Comparison of ENCODE assay signal across 8 mouse cellular contexts in the genomic region with DNA sequence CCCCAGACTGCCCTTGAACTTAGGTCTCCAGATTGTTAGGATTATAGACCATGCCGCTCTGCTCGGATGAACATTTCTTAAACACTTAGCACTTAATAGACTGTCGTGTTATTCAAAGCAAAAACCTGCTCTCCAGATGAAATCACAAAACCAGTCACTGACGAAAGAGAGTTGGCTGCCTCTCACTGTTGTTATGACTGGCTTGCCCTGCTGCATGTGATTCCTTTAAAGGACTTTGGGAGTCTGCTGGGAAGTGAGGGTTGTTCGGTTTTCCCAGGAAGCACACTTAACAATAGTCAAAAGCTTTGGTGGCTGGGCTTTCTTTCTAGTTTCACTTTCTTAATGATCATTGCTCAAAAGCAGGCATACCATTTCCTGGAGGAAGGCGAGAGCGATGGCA.
A peak's percentile ranks its signal among the peaks of the same experiment; 100 is the strongest.
DNase-seq lines count a peak whose midpoint lies in the region; ATAC-seq and TF ChIP-seq lines count a peak whose summit lies in the region.

No protein-coding gene starts in this region.

- no peak for TF ChIP-seq POLR2A in testis, adult 2 months (IDR thresholded peaks at IDR 0.05; ENCODE audit: control insufficient read depth, low read depth, low read length)
- no peak for TF ChIP-seq POLR2A in cortical plate, adult 2 months (IDR thresholded peaks at IDR 0.05; ENCODE audit: extremely low read depth, insufficient read depth, low read length)

- peak overlapping the region; percentile 76; the same call in 1 of the 2 replicates for H3K27ac ChIP-seq in testis, adult 2 months (ENCODE audit: control insufficient read depth, insufficient read depth, low read depth, low read length)
- peak overlapping the region; percentile 51 for H3K27ac ChIP-seq in cortical plate, adult 2 months (ENCODE audit: insufficient read depth, low read length)
- peak overlapping the region; percentile 89 for H3K27ac ChIP-seq in heart, postnatal 0 days (ENCODE audit: low read depth)
- H3K27ac ChIP-seq in liver, embryonic 12.5 days: no peak overlapping the region
- no peak overlapping the region for H3K27ac ChIP-seq in midbrain, embryonic 16.5 days (ENCODE audit: low read length)

- 14% methylated on average over 7 of the region's 7 CpGs for WGBS in heart, postnatal 0 days
- 51% methylated on average over 7 of the region's 7 CpGs for WGBS in liver, embryonic 12.5 days (ENCODE audit: insufficient replicate concordance)
- WGBS in midbrain, embryonic 16.5 days: 56% methylated on average over 7 of the region's 7 CpGs

- no peak for TF ChIP-seq CTCF in testis, adult 2 months (IDR thresholded peaks at IDR 0.05; ENCODE audit: control insufficient read depth, insufficient read depth, insufficient replicate concordance, low read depth, low read length)
- no peak for TF ChIP-seq CTCF in cortical plate, adult 2 months (IDR thresholded peaks at IDR 0.05; ENCODE audit: extremely low read depth, insufficient read depth, low read length)
- no peak for TF ChIP-seq CTCF in heart, postnatal 0 days (IDR thresholded peaks at IDR 0.05; ENCODE audit: low read depth)

- TF ChIP-seq EP300 in heart, postnatal 0 days (IDR thresholded peaks at IDR 0.05; ENCODE audit: low read depth): no peak

- no peaks in the 10 kb centered on the region for H3K36me3 ChIP-seq in testis, adult 2 months (ENCODE audit: control insufficient read depth, insufficient read depth, low read length)
- H3K36me3 ChIP-seq in heart, postnatal 0 days (replicated peaks; ENCODE audit: control insufficient read depth, insufficient read depth, low read length): no peaks in the 10 kb centered on the region
- H3K36me3 ChIP-seq in liver, embryonic 12.5 days: no peaks in the 10 kb centered on the region
- H3K36me3 ChIP-seq in midbrain, embryonic 16.5 days (ENCODE audit: control insufficient read depth, insufficient read depth, low read length): no peaks in the 10 kb centered on the region

- ATAC-seq in heart, postnatal 0 days (ENCODE audit: insufficient read depth, low read depth): peak; percentile 80
- ATAC-seq in liver, embryonic 12.5 days: no peak
- ATAC-seq in midbrain, embryonic 16.5 days: no peak

- H3K27me3 ChIP-seq in testis, adult 2 months (ENCODE audit: control insufficient read depth, insufficient read depth, low read length): no peaks in the 10 kb centered on the region
- H3K27me3 ChIP-seq in heart, postnatal 0 days (ENCODE audit: control insufficient read depth, insufficient read depth, low read length): no peaks in the 10 kb centered on the region
- no peaks in the 10 kb centered on the region for H3K27me3 ChIP-seq in liver, embryonic 12.5 days (replicated peaks)
- H3K27me3 ChIP-seq in midbrain, embryonic 16.5 days (ENCODE audit: control insufficient read depth, insufficient read depth, low read depth, low read length): no peaks in the 10 kb centered on the region

- 0 out of 2 replicates have a peak, but pooled peaks cover 3% of the 10 kb centered on the region for H3K4me1 ChIP-seq in testis, adult 2 months (ENCODE audit: control insufficient read depth, insufficient read depth, low read length)
- no peaks in the 10 kb centered on the region; the same call in 1 of the 2 replicates for H3K4me1 ChIP-seq in cortical plate, adult 2 months (ENCODE audit: control insufficient read depth, insufficient read depth, low read length)
- H3K4me1 ChIP-seq in heart, postnatal 0 days (ENCODE audit: control insufficient read depth, insufficient read depth): peaks cover 37% of the 10 kb centered on the region
- no peaks in the 10 kb centered on the region for H3K4me1 ChIP-seq in liver, embryonic 12.5 days
- peaks cover 6% of the 10 kb centered on the region for H3K4me1 ChIP-seq in midbrain, embryonic 16.5 days (ENCODE audit: control insufficient read depth, insufficient read depth, low read length)

- no peak for DNase-seq in testis, postnatal 14 days (ENCODE audit: low spot score)
- DNase-seq in heart, postnatal 0 days (ENCODE audit: low spot score): peak; percentile 90
- peak; percentile 16 for DNase-seq in ovary, postnatal 36 days (ENCODE audit: low spot score)
- DNase-seq in cerebellum, adult 9-11 months: no peak

- no peaks in the 10 kb centered on the region for H3K9me3 ChIP-seq in heart, postnatal 0 days (replicated peaks; ENCODE audit: control insufficient read depth, low read length)
- no peaks in the 10 kb centered on the region for H3K9me3 ChIP-seq in liver, embryonic 12.5 days (replicated peaks)
- no peaks in the 10 kb centered on the region for H3K9me3 ChIP-seq in midbrain, embryonic 16.5 days (replicated peaks; ENCODE audit: control insufficient read depth, low read length, poor library complexity, severe bottlenecking)

- no peak overlapping the region for H3K4me3 ChIP-seq in testis, adult 2 months (ENCODE audit: control insufficient read depth, low read depth, low read length)
- no peak overlapping the region for H3K4me3 ChIP-seq in cortical plate, adult 2 months (ENCODE audit: insufficient read depth, low read length)
- H3K4me3 ChIP-seq in heart, postnatal 0 days (ENCODE audit: low read depth, low read length): peak overlapping the region; percentile 36
- H3K4me3 ChIP-seq in liver, embryonic 12.5 days: no peak overlapping the region
- no peak overlapping the region for H3K4me3 ChIP-seq in midbrain, embryonic 16.5 days (ENCODE audit: low read depth, low read length)

- peak overlapping the region; percentile 55 for H3K4me2 ChIP-seq in heart, postnatal 0 days (ENCODE audit: low read depth, low read length)
- H3K4me2 ChIP-seq in liver, embryonic 12.5 days: peak overlapping the region; percentile 27
- H3K4me2 ChIP-seq in midbrain, embryonic 16.5 days (ENCODE audit: low read length): no peak overlapping the region

- H3K9ac ChIP-seq in heart, postnatal 0 days (replicated peaks; ENCODE audit: low read depth, low read length): peak overlapping the region; percentile 44; the same call in 1 of the 2 replicates
- no peak overlapping the region for H3K9ac ChIP-seq in liver, embryonic 12.5 days
- H3K9ac ChIP-seq in midbrain, embryonic 16.5 days (ENCODE audit: low read depth, low read length): no peak overlapping the region

Comparison
In these comparisons a context has a peak if more than half of its experiments do, and no peak if none do; other contexts are left out.
1. H3K27ac ChIP-seq: peak in testis, adult 2 months (single experiment), cortical plate, adult 2 months (single experiment) and heart, postnatal 0 days (single experiment); none in liver, embryonic 12.5 days (single experiment) and midbrain, embryonic 16.5 days (single experiment).
2. DNase-seq: peak in heart, postnatal 0 days (single experiment) and ovary, postnatal 36 days (single experiment); none in testis, postnatal 14 days (single experiment) and cerebellum, adult 9-11 months (single experiment).